Mouse (Mus musculus) retina, embryonic 14.5 days (tissue): Measurements from ENCODE around the gene Aqp12.
"Not testable (repeated sequence)": the region's sequence is repeated elsewhere in the genome, so short reads cannot be mapped to it uniquely, and the experiment has no call there.

Experiments
- DNase-seq: peaks from one replicate; pipeline ENCODE4 v3.0.0-alpha.2; 2015; ENCODE audit warnings: low spot score

Aqp12 gene

GRCm38 (mm10) chr1:93006061-93006460 lies at the start of gene Aqp12:
Gene Aqp12, plus strand, starts transcription at chr1:93006334.
- no peak for DNase-seq

GRCm38 (mm10) chr1:92956571-92957335 lies 49.4 kb upstream of the Aqp12 start:
- peak; percentile 21 for DNase-seq

- no peak for DNase-seq
These were observed 47.1 kb upstream of the Aqp12 start for GRCm38 (mm10) chr1:92958999-92959398.

- DNase-seq, result not testable (repeated sequence)
These were observed 35.3 kb upstream of the Aqp12 start for GRCm38 (mm10) chr1:92970791-92971190.

GRCm38 (mm10) chr1:92971879-92972795 lies 34.0 kb upstream of the Aqp12 start:
- DNase-seq, result no peak

GRCm38 (mm10) chr1:92972854-92973253 lies 33.3 kb upstream of the Aqp12 start:
- no peak for DNase-seq

GRCm38 (mm10) chr1:92976141-92976566 lies 30.0 kb upstream of the Aqp12 start:
- peak; percentile 8 for DNase-seq

- DNase-seq, result no peak
These were observed 27.5 kb upstream of the Aqp12 start for GRCm38 (mm10) chr1:92978645-92979044.

GRCm38 (mm10) chr1:92979073-92979602 lies 27.0 kb upstream of the Aqp12 start:
- DNase-seq, result no peak

GRCm38 (mm10) chr1:92981056-92981845 lies 24.9 kb upstream of the Aqp12 start:
- no peak for DNase-seq

GRCm38 (mm10) chr1:92982931-92983605 lies 23.1 kb upstream of the Aqp12 start:
- no peak for DNase-seq

GRCm38 (mm10) chr1:92984999-92985398 lies 21.1 kb upstream of the Aqp12 start:
- no peak for DNase-seq

GRCm38 (mm10) chr1:92988894-92989293 lies 17.2 kb upstream of the Aqp12 start:
- no peak for DNase-seq

- DNase-seq, result no peak
These were observed 16.2 kb upstream of the Aqp12 start for GRCm38 (mm10) chr1:92989891-92990290.

GRCm38 (mm10) chr1:92992214-92992855 lies 13.8 kb upstream of the Aqp12 start:
- no peak for DNase-seq

GRCm38 (mm10) chr1:92992880-92993279 lies 13.3 kb upstream of the Aqp12 start:
- no peak for DNase-seq

GRCm38 (mm10) chr1:93009196-93009595 lies 3.1 kb downstream of the Aqp12 start:
- no peak for DNase-seq

GRCm38 (mm10) chr1:93010731-93011130 lies 4.6 kb downstream of the Aqp12 start:
- peak; percentile 60 for DNase-seq

- no peak for DNase-seq
These were observed 6.0 kb downstream of the Aqp12 start for GRCm38 (mm10) chr1:93012103-93012585.

GRCm38 (mm10) chr1:93013367-93013766 lies 7.2 kb downstream of the Aqp12 start:
- DNase-seq, result no peak

GRCm38 (mm10) chr1:93014460-93014859 lies 8.3 kb downstream of the Aqp12 start:
- peak; percentile 87 for DNase-seq
